Mouse (Mus musculus): Measurements from ENCODE around the gene Tcp1.
"Not testable (repeated sequence)": the region's sequence is repeated elsewhere in the genome, so short reads cannot be mapped to it uniquely, and the experiment has no call there.

Tcp1 gene

DNA sequence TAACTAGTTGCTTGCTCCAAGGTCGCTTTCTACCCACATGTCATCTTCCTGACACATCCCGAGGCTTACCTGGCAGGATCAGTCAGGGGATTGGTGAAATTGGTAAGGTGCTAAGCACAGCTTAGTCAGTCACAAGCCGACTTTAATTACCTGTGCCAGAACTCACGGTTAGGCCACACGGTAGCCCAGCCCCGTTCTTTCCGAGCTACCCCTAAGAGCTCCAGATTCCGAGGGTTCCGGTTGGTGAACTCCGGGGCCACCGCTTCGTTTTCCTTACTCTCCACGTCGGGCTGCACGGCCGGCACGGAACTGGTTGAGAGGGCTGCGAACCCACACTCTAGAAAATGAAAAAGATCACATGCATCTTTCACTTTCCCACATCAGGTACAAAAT, at the start of gene Tcp1:
Tcp1 (plus strand) TSS at position 214 of the 393 bp plus-strand sequence.
- DNase-seq (ENCODE audit: low spot score): no peak

DNA sequence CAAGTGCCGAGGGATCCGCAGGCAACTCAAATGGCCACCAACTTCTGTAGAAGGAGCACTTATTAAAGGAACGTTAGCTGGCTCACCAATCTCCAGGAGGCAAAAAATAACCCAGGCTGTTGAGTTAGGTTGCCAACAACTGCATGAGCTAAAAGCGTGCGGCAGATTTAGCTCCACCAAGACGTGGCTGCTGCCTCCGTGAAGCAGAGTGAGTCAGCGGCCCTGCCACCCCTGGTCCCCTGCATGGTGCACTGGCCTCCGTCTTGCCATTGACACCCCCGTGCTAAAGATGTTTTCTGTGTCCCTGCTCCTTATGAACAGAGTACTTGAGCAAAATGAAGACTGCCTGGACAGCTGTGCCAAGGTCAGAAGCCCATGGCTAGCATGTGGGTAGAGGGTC, 48.6 kb upstream of the Tcp1 start:
- no peak for DNase-seq (ENCODE audit: low spot score)

DNA sequence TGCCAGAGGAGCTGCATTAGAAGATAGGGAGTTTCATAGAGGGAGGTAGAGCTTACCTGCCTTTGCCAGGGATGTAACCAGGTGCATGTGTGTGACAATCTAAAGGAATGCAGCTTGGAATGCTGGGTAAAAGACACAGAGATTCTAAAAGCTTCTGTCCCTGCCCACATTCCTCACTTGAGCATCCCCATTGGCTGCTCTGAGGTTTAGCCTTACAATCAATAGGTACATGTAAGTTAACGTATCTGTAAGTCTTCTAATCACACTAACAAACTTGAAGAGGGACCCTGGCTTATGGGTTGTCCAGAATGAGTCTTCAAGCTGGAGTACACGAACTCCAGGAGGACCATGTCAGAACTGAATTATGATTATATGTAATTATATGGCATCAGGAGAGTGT, 47.5 kb upstream of the Tcp1 start, which contains the start of gene Mas1:
Mas1 (minus strand) TSS at position 101 of the 400 bp plus-strand sequence.
- no peak for DNase-seq (ENCODE audit: low spot score)

DNA sequence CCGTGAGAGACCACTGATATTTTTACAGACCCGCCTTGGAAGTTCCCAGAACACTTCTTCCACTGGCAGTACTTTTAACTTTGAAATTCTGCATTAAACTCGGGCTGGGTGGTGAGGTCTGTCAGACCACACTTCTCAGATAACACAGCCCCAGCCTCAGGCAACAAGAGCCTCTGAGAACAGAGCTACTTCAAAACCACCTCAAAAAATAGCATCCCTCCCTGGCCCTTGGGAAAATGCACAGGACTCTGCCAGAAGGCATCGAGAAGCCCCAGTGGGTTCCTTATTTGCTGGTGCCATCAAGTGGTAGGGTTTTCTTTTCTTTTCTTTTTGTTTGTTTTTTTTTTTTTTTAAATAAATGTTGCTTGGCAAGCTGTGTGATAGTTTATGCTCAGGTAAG, 46.9 kb upstream of the Tcp1 start:
- DNase-seq (ENCODE audit: low spot score): peak; percentile 22

DNA sequence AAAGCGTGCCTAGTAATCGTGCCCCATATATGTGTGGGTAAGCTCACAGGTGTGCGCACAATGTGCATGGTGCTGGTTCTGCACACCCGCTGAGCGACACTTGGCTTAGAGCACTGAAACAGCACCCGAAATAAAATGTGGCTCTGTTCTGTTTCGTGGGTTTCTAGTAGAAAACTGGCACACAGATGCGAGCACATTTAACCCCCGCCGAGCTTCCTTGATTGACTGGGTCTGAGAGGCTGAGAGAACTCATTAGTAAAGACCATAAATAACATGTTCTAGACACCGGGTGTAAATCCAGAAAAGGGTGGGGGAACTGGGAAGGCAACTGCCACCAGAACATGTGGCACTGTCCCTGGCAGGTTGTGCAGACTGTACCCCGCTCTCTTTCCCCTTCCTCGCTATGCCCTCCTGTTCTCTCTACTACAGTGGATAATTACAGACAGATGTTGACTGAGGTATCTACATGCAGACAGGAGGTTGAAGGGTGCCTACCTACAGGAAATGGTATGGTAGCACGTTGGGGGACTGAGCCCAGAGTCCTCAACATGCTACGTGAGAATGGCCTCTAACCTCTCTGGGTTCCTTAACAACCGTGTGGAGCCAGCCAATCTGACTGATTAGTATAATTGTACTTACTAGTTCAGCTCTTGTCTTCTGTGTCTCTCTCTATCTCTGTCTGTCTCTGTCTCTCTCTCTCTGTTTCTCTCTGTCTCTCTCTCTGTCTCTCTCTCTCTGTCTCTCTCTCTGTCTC, 43.0 kb upstream of the Tcp1 start:
- no peak for DNase-seq (ENCODE audit: low spot score)

DNA sequence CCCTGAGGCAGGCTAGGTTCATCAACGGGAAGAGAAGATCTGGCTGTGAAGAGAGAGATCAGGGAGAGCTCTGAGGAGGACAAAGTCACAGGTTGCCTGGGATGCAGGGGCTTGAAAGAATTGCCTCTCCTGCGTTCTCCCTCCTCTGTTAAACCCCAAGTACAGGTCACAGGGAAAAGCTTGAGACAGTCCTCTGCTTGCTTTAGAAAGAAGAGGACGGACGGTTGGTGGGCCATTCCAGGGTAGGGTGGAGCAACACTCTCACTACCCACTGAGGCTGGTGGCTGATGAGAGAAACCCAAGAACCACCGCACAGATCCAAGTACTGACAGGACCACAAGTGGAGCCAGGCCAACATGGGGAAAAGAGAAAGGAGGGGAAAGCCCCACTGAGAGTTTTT, 39.8 kb upstream of the Tcp1 start, which contains the start of gene Mrgprh:
Mrgprh (plus strand) TSS at position 301 of the 400 bp plus-strand sequence.
- no peak for DNase-seq (ENCODE audit: low spot score)

DNA sequence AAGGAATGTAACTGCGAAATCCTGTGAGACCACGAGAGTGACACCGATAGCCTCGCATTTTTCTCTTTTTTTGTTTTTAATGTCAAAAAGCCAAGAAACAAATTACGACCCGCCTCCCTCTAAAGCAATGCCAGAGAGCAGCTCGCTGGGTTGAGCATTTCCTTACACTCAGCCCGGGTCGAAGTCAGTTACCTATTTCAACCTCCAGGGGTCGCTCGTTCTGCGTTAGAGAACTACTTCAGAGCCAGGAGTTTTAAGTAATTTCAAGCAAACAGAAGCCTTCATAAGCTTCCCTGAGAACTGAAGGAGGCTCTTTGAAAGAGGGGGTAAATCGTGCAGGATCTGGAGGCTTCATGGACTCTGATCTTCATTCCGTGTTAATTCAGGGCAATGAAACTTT, 35.3 kb upstream of the Tcp1 start:
- DNase-seq (ENCODE audit: low spot score): peak; percentile 94

DNA sequence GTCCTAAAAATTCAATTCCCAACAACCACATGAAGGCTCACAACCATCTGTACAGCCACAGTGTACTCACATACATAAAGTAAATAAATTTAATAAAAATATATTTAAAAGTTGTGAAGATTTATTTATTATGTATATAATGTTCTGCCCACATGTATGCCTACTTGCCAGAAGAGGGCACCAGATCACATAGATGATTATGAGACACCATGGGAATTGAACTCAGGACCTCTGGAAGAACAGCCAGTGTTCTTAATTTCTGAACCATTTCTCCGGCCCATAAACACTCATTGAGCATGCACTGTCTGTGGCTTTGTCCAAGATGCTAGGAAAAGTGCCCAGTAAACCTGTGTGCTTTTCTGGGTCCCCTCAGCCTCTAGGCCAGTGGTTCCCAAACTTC, 34.3 kb upstream of the Tcp1 start:
- DNase-seq (ENCODE audit: low spot score): peak; percentile 19

DNA sequence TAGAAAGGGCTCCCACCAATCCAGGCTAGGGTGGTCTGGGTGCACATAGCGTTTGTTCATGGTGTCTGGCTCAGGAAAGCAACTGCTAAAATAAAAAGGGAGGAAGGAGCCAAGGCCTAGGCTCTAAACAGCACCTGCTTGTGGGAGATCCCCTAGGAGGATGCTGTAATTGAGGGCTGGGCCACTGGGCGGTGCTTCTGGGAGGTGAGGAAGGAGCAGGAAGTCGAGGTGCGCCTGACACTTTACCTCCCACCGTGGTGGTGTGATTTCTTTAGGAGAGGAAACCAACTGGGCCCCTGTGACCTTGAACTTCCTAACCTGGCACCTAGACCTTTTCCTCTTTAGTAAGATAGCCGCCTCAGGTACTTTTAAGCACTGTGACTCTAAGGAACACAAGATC, 28.9 kb upstream of the Tcp1 start:
- no peak for DNase-seq (ENCODE audit: low spot score)

DNA sequence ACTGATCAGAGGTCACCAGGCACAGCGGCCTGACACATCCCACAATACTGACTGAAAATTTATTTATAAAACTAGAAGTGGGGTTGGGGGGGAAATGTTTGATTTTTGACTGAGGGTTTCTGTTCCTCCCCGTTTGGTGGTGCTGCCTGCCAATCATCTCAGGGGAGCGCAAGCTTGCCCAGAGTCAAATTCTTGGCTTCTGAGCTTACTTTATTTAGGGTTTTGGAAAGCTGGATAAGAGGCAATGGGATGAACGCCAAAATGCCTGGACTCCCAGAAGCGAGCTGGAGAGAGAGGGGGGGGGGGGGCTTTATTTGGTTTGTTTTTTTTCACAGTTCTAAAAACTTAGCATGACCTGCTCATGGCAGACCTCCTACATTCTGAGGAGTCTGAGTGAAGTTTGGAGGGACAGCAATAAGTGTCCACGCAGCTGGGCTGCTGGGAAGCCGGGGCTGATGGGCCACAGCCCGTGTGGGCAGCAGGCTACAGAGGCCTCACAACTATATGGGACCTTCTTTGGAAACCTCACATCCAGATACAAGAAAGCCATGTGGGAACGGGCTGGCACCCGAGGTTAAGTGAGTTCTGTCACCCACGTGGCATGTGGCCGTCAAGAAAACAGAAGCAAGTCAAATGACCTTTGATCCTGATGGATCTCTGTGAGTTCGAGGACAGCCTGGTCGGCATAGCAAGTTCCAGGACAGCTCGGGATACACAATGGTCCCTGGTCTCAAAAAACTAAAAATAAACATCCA, 28.3 kb upstream of the Tcp1 start:
- DNase-seq (ENCODE audit: low spot score): peak; percentile 92

DNA sequence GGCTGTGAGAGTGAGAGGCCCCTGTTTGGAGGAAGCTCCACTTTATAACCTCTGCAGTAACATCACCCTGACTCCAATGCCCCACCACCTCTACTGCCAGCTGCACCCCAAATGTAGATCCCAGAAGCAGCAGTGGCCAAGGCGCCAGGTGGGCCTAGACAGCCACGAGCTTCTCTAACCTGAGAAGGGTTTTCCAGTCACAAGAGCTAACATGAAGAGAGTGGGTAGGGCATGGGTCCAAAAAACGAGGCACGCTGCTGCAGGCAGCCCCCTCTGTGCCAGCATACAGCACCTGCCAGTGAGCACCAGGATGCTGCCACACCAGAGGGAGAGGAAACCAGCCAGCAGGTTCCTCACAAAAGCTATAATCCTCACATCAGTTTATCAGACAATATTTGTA, 24.4 kb upstream of the Tcp1 start:
- no peak for DNase-seq (ENCODE audit: low spot score)

DNA sequence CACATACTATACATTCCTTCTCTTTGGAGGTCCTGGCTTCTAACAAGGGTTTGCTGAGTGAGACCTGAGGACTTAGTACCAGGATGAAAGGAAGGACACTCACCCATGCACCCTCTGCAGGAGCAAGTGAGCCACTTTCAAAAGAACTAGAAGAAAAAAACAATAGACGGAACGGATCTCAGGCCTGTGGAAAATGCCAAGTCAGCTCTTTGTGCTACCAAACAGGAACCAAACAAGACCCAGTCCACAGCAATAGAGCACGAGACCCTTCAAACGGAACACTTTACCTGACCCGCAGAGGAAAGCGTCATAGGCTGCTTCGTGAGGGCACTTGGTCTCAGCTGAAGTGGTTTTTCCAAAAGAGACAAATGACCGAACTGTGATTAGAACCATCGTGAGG, 23.5 kb upstream of the Tcp1 start:
- no peak for DNase-seq (ENCODE audit: low spot score)

DNA sequence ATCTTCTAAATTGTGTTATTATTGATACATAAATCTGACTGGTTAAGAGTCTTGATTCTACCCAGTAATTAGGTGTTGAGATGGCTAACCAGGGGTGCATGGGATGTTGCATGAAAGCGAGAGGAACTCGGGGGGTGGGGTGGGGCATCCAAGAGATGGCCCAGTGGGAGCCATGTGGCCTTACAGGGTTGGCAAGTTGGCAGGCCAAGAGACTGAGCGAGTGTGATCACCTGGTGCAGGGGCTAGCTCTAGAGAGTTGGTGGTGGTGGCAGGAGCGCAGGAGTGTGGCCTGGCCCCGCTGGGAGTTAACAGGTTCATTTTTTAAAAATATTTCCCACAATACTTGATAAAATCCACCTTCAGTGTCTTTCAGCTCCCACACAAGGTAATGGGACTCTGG, 17.8 kb upstream of the Tcp1 start:
- no peak for DNase-seq (ENCODE audit: low spot score)

DNA sequence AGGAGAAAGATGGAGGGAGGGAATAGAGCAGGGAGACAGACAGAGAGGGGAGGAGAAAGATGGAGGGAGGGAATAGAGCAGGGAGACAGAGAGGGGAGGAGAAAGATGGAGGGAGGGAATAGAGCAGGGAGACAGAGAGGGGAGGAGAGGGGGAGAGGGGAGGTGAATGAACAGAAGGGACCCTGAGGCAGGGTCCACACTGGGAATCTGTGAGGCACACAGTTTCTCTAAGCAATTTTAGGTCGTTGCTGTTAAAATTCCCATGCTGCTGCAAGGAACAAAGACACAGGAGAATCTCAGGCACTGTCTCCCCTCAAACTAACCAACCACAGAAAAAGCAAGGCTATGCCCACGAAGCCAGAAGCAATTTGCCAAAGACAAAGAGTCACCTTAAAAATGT, 16.9 kb upstream of the Tcp1 start:
- DNase-seq (ENCODE audit: low spot score): not testable (repeated sequence)

DNA sequence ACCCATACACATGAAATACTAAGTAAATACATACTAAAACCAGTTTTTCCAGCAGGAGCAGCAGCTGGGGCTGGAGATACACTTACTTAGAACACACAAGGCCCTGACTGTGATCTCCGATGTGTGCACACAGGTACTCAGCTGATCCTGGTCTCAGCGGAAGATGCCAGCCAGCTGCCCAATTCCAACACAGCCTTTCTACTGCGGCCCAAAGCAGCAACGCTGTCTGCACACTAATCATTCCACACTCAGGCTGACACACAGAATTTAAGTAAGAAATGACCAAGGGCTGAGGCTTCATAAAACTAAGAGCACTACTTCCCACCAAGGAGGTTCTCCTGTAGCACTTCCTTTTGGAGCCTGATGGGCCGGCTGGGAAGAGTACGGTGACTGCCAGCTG, 13.2 kb upstream of the Tcp1 start:
- no peak for DNase-seq (ENCODE audit: low spot score)

DNA sequence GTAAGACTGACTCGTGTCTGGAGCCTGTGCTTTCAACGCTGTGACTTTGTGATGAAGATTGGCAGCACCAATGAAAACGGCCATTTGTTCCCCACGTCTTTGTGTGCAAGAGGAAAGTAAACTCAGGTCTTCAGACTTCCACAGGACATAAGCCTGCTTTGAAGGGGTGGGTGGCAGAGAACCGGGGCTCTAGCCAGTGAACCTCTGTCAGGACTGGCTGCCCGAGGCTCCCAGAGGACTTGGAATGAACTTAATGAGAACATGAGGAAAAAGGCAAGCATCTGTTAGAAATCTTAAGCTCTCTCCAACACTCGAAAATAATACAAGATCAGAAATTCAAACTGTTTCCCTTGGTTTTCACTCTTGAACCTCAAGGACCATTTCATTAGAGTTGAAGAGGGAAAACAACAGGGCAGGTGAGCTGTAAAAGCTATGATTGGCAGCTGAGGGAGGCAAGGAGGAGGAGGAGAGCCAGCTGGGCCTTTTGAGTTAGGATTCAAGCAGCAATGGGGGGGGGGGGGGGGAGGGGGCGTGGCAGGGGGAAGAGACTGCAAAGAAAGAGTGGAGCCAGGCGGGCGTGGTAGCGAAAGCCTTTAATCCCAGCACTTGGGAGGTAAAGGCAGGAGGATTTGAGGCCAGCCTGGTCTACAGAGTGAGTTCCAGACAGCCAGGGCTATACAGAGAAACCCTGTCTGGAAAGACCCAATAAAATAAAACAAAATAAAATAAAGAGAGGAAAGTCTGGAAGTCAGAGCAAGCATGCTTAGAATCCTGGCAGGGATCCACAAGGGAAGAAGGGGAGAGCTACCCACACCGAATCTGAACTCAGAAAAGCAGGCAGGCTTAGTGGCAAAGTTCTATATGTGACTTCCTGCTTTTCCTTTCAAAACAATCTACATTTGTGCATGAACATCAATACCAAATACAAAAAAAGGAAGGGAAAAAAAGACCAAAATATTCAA, 11.8 kb upstream of the Tcp1 start:
- DNase-seq (ENCODE audit: low spot score): no peak

DNA sequence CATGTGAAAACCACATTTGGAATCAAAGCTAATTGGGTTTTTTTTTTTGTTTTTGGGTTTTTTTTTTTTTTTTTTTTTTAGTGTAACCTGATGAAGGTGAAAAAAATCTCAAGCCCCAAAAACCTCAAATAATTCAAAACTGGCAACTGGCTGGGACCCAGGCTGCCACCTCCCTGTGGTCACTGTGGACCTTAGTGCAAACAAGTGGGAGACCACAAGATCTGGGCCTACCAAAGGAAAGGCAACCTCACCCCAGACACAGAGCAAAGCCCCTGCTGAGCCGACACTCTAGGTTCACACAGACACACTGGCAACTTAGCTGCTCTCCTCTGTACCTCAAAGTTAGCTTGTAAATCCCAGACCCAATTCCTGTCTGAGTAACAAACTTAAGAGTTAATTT, 11.2 kb upstream of the Tcp1 start:
- DNase-seq (ENCODE audit: low spot score): no peak

DNA sequence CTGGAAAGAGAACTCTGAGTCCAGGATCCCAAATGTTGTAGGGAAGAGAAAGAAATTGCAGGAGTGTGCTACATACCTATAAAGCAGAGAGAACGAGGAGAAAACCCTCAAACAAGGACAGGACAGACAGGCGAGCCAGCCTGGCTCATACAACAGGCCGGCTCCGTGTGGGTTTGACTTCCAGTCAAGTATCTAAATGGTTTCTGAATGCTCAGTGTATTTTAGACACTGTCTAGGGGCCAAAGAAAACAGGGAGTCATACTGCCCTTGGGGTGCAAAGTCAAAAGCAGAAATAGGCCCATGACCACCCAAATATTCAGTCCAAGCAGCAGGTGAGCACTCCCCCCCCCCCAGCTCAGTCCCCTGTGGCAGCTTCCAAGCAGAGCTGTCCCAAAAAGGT, 9.7 kb upstream of the Tcp1 start:
- no peak for DNase-seq (ENCODE audit: low spot score)

DNA sequence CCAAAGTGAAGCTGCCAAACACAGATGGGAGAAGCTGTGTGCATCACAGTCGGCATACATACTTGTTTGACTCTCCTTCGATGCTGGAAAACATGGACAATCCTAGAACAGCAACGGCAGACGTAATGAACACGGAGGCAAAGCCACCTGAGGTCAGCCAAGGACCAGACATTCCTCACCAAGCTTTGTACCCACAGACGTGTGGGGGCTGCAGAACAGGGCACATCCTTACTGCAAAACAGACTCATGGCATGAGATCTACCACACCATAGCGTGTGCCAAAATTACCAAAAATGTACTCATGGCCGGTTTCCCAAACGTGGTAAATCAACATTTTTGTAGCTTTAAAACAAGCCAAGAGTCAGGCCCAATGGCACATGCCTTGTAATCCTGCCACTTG, 9.1 kb upstream of the Tcp1 start:
- DNase-seq (ENCODE audit: low spot score): no peak

DNA sequence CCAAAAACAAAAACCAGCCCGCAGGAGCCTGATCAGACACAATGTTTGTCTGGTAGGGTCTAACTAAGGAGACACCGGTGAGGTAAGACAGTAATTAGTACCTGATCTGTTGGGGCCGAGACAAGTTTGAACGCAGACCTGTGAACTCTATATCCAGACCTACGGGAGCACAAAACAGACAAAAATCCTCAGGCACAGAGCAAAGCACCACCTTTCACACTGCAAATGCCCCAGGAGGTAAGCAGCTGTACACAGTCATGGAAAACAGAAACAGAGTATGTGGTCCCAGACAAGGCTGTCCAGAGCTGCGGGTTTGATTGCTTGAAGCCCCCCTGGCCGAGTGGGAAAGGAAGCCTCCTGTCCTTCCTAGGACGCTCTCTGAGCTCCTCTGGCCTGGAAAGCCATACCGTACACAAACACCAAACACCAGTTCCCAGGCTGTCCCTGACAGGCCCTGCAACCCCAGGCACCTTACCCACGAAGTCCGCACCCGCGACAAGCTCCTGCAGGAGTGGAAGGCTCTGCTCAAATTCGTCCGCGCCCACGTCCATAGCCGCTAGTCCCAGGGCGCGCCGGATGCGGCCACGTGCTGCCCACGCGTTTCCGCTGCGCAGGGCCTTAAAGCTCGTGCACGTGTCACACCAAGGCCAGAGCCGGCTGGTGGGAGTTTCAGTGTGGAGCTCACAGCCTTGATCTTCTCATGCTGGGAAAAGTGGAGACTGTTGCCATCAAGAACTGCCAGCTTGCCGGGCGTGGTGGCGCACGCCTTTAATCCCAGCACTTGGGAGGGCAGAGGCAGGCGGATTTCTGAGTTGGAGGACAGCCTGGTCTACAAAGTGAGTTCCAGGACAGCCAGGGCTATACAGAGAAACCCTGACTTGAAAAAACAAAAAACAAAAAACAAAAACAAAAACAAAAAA, 5.9 kb upstream of the Tcp1 start, which contains the start of gene Pnldc1:
Pnldc1 (minus strand) TSS at position 870 of the 920 bp plus-strand sequence.
- DNase-seq (ENCODE audit: low spot score): no peak

DNA sequence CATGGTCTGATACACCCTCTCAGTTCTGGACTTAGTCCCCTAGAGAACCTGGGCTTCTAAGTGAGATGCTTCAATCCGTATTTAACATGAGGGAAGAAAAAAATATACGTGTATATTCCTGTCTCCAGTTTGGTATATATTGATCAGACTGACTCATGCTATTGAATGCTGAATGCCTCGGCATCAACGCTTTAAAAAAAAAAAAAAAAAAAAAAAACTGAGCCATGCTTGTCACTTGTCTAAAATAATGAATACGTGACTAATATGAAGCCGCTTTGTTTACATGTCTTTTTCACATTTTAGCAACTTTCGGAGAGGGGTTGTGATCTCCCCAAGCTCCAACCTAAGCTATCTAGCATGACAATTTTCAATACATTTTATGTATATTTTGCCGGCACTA, 5.1 kb upstream of the Tcp1 start:
- no peak for DNase-seq (ENCODE audit: low spot score)

Measured in adipocyte (in vitro differentiated cells).